Mouse (Mus musculus): ENCODE data around the gene Pabpc4. TPM values are rescaled to one million over a fixed set of nuclear protein-coding genes. Genes with fewer than 3 reads are reported as not detected.
A peak's percentile ranks its signal among the peaks of the same experiment; 100 is the strongest.

The Pabpc4 gene
- 28.3 and 31.7 TPM in 2 replicates for polyA plus RNA-seq (2015; fragmentation: Nextera tagmentation; extraction: Ambion mirVana)

DNA sequence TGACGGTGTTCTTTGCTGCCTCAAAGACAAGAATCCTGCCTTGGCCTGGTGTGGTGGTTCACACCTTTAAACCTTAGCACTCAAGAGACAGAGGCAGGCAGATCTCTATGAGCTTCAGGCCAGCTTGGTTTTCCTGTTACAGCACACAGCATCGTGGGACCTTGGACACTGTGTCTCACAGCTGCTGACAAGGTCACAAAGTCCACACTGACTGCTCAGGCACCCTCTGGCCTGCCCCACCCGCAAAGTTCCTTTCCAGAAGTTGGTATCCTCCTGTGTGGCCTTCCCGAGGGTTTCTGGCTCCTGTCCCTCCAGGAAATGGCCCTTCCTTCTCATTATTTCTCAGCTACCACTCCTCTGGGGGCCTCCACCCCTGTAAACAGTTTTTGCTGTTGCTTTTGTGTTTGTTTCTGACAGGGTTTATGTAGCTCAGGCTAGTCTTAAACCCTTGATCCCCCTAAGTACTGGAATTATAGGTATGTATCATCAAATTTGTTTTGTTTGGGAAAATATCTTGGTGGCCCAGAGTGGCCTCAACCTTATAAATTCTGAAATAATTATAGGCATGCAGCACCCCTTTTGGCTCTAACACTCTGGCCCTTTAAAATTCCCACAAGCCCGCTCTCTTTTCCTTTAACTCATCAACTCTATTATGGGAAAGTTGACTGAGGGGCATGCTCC, at the start of gene Pabpc4:
Pabpc4 (plus strand) TSS at position 631 of the 681 bp plus-strand sequence.
- Histone ChIP-seq H3K9me3 (replicated peaks) (no peaks in the 10 kb centered on the region), H3K27me3 (replicated peaks) (no peaks in the 10 kb centered on the region; the same call in 1 of the 2 replicates), H3K4me1 (0 out of 2 replicates have a peak, but pooled peaks cover 2% of the 10 kb centered on the region), H3K4me3 (replicated peaks) (no peak within 1 kb of the TSS), H3K27ac (replicated peaks) (no peak within 1 kb of the TSS), H3K9ac (replicated peaks) (no peak within 1 kb of the TSS), H3K4me2 (no peak within 1 kb of the TSS), H3K36me3 (no peaks in the 10 kb centered on the region)
- 75% methylated on average over 5 of the region's 5 CpGs for WGBS
- ATAC-seq (ENCODE audit: low FRiP score): no peak

DNA sequence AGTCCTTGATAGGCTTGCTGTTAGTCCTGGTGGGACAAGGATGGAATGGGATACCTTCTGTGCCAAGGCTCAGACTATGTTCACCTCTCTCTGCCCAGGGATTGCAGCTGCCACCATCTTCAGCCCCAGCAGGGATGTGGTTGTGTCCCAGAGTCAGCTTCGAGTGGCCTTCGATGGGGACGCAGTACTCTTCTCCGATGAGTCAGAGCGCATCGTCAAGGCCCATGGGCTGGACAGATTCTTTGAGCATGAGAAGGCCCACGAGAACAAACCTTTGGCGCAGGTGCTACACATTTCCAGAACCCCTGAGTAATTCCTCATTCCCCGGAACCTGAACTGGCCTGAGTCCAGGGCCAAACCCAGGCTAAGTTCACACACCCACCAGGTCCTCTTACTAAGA, 48.2 kb upstream of the Pabpc4 start:
- ATAC-seq (ENCODE audit: low FRiP score): no peak
- no peak overlapping the region for H3K4me2 ChIP-seq
- no peaks in the 10 kb centered on the region for H3K9me3 ChIP-seq (replicated peaks)
- WGBS: 96% methylated on average over 9 of the region's 9 CpGs
- 0 out of 2 replicates have a peak, but pooled peaks cover 3% of the 10 kb centered on the region for H3K4me1 ChIP-seq
- no peak overlapping the region for H3K27ac ChIP-seq (replicated peaks)
- no peak overlapping the region for H3K4me3 ChIP-seq (replicated peaks)
- no peaks in the 10 kb centered on the region for H3K36me3 ChIP-seq
- 0 out of 2 replicates have a peak, but pooled peaks cover 7% of the 10 kb centered on the region for H3K27me3 ChIP-seq (replicated peaks)
- no peak overlapping the region for H3K9ac ChIP-seq (replicated peaks)

DNA sequence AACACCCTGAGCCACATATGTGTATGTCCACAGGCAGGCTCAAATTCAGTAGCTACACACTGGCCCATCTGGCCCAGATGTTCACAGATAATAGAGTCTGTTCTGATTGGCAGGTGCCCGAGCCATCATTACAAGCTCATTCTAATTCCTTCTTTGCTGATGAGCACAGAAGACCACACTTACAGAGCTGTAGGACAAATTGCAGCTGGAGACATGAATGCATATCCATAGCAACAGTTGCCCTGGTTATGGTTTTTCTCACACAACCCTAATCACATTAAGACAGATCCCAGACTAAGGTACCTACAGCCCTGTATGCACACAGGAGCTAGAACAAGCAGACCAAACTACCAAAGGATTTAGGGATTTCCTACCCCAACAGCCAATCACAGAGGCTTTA, 46.8 kb upstream of the Pabpc4 start:
- Histone ChIP-seq H3K9ac (replicated peaks) (no peak overlapping the region), H3K36me3 (no peaks in the 10 kb centered on the region), H3K4me2 (no peak overlapping the region), H3K4me1 (0 out of 2 replicates have a peak, but pooled peaks cover 3% of the 10 kb centered on the region), H3K4me3 (replicated peaks) (no peak overlapping the region), H3K9me3 (replicated peaks) (no peaks in the 10 kb centered on the region), H3K27me3 (replicated peaks) (0 out of 2 replicates have a peak, but pooled peaks cover 7% of the 10 kb centered on the region), H3K27ac (replicated peaks) (no peak overlapping the region)
- WGBS: 58% methylated on average over 1 of the region's 1 CpGs
- ATAC-seq (ENCODE audit: low FRiP score): no peak

DNA sequence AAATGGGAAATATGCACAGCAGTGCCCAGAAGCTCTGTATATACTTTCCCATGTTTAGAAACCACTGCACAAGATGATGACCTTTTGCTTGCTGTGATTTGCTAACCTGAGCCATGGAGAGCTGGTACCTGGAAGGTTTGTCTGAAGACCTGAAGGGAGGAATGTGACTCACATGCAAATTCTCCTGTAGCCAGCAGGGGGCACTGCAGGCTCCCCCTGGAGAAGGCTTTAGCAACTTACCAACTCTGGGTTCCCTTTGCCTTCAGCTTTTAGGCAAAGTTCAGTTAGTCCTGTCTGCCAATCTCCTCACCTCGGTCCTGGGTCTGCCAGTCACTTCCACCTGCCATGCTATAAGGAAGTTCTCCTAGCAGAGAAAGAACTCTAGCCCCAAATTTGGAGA, 45.4 kb upstream of the Pabpc4 start:
- Histone ChIP-seq H3K4me3 (replicated peaks) (no peak overlapping the region), H3K27ac (replicated peaks) (no peak overlapping the region), H3K27me3 (replicated peaks) (0 out of 2 replicates have a peak, but pooled peaks cover 7% of the 10 kb centered on the region), H3K4me2 (no peak overlapping the region), H3K9me3 (replicated peaks) (no peaks in the 10 kb centered on the region), H3K4me1 (0 out of 2 replicates have a peak, but pooled peaks cover 3% of the 10 kb centered on the region), H3K36me3 (no peaks in the 10 kb centered on the region), H3K9ac (replicated peaks) (no peak overlapping the region)
- no peak for ATAC-seq (ENCODE audit: low FRiP score)
- 18% methylated on average over 1 of the region's 1 CpGs for WGBS

DNA sequence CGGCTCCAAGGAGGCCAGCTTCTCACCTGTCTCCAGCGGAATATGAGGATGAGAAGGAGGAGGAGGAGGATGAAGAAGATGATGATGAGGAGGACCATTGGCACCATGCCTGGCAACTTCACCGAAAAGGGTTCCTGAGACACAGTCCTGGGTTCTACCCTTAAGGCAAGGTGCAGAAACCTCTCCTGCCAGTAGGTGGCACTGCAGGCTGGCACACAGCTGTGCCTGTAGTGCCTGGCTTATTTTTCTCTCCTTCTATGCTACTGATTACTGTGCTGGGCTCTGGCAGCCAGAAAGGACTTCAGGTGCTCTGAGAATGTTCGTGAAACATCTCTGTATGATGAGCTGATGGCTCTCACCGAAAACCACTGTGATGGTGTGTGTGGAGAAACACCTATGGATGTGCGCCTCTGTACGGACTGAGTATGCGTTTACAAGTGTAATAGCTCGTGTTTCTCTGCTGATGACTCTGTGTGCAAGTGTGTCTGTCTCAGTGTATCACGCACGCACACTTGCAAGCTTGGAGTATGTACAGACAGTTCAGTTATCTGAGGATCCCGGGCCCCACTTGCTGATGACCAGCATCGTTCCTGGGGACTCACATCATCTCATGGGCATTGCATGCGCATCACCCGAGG, 42.3 kb upstream of the Pabpc4 start:
- 74% methylated on average over 15 of the region's 15 CpGs for WGBS
- H3K27ac ChIP-seq (replicated peaks): no peak overlapping the region
- no peak overlapping the region for H3K4me2 ChIP-seq
- 0 out of 2 replicates have a peak, but pooled peaks cover 3% of the 10 kb centered on the region for H3K4me1 ChIP-seq
- no peak overlapping the region for H3K4me3 ChIP-seq (replicated peaks)
- no peaks in the 10 kb centered on the region for H3K9me3 ChIP-seq (replicated peaks)
- H3K36me3 ChIP-seq: no peaks in the 10 kb centered on the region
- no peak overlapping the region for H3K9ac ChIP-seq (replicated peaks)
- H3K27me3 ChIP-seq (replicated peaks): 0 out of 2 replicates have a peak, but pooled peaks cover 7% of the 10 kb centered on the region
- ATAC-seq (ENCODE audit: low FRiP score): peak; percentile 91

DNA sequence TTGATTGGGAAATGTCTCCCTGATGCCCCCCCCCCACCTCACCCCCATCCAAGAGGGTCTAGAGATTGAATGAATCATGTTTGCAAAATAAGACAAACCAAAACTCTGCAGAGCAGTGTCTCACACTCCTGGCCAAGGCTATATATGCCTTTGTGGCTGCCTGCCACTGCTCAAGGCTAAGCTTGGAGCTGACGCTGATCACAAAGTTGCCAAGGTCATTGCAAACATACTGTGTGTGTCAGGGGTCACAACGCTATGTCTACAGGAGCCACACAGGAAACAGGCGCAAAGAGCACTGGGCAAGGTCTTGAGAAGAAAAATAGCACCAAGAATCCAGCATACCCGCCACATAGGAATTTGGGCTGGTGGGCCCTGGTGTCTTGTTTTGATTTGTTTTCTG, 41.5 kb upstream of the Pabpc4 start:
- H3K27me3 ChIP-seq (replicated peaks): 0 out of 2 replicates have a peak, but pooled peaks cover 7% of the 10 kb centered on the region
- 85% methylated on average over 4 of the region's 4 CpGs for WGBS

DNA sequence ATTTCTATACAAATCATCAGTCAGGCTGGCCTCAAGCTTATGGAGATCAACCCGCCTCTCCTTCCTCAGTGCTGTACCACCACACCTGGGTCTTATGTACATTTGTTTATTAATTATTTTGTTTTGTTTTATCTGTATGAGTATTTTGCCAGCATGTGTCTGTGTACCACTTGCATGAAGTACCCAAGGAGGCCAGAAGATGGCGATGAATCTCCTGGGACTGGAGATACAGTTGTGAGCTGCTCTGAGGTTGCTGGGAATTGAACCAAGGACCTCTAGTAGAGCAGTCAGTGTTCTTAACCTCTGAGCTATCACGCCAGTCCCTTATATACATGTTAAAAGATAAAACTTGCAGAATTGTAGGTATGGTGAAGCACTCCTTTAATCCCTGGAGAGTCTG, 38.8 kb upstream of the Pabpc4 start:
- H3K36me3 ChIP-seq: no peaks in the 10 kb centered on the region
- H3K27me3 ChIP-seq (replicated peaks): 0 out of 2 replicates have a peak, but pooled peaks cover 3% of the 10 kb centered on the region
- H3K9me3 ChIP-seq (replicated peaks): no peaks in the 10 kb centered on the region
- no peak overlapping the region for H3K9ac ChIP-seq (replicated peaks)
- 50% methylated on average over 3 of the region's 3 CpGs for WGBS
- H3K27ac ChIP-seq (replicated peaks): no peak overlapping the region
- ATAC-seq (ENCODE audit: low FRiP score): no peak
- peaks cover 11% of the 10 kb centered on the region; the same call in 1 of the 2 replicates for H3K4me1 ChIP-seq
- H3K4me2 ChIP-seq: no peak overlapping the region
- no peak overlapping the region for H3K4me3 ChIP-seq (replicated peaks)

More for the DNA sequence above, 41.5 kb upstream of the Pabpc4 start:
- Histone ChIP-seq H3K9me3 (replicated peaks) (no peaks in the 10 kb centered on the region), H3K4me3 (replicated peaks) (no peak overlapping the region), H3K36me3 (no peaks in the 10 kb centered on the region), H3K27ac (replicated peaks) (no peak overlapping the region), H3K4me1 (no peaks in the 10 kb centered on the region), H3K9ac (replicated peaks) (no peak overlapping the region), H3K4me2 (no peak overlapping the region)
- ATAC-seq (ENCODE audit: low FRiP score): no peak

DNA sequence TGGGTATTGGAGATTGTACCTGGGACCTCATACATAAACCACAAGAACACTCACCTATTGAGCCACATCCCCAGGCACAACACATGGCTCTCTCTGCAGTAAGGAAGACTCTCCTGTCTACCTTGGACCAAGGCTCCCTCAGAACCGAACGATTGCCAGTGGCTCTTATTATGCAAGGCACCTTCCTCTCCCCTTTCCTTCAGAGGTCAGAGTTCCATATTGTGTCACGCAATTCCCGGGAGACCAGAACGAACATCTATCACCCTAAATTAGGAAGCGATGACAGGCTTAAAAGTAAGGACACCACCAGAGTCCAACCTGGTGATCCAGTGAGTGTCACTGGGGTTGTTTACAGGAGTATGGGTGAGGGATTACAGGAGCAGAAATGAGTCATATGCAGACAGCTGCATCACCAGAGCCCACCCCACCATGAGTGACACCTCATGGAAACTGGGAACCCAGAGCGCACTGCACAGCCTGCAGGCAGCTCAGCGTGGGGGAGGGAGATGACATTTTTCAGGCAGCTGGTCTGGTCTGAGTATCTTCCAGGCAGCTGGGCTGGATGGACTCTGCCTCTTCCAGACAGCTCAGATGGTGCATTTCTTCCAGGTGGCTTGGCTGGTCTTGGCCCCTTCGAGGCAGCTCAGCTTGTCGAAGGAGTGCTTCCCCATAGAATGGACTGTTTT, 36.3 kb upstream of the Pabpc4 start:
- H3K36me3 ChIP-seq: no peaks in the 10 kb centered on the region
- H3K9ac ChIP-seq (replicated peaks): no peak overlapping the region
- H3K4me1 ChIP-seq: peaks cover 11% of the 10 kb centered on the region; the same call in 1 of the 2 replicates
- no peak overlapping the region for H3K4me2 ChIP-seq
- H3K27ac ChIP-seq (replicated peaks): no peak overlapping the region
- no peaks in the 10 kb centered on the region; the same call in 1 of the 2 replicates for H3K27me3 ChIP-seq (replicated peaks)
- H3K9me3 ChIP-seq (replicated peaks): no peaks in the 10 kb centered on the region
- no peak overlapping the region for H3K4me3 ChIP-seq (replicated peaks)
- 69% methylated on average over 10 of the region's 10 CpGs for WGBS
- no peak for ATAC-seq (ENCODE audit: low FRiP score)

DNA sequence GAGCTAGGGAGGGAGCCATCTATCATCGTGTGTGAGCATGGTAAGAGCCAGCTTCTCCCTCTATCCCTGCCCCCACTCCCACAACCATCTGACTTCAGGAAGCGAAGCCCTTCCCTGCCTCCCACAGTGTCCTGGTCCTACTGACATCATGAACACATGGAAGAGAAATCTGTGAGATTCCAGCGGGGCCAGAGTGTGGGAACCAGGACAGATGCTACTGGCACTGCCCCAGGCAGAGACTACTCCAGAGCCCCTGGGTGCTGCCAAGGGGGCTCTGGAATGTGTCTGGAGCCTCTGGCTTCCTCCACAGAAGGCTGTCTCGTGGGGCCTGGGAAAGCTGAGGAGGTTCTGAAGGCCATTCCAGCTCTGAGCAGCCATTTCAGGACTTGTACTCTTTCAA, 34.4 kb upstream of the Pabpc4 start:
- H3K27ac ChIP-seq (replicated peaks): 0 out of 2 replicates have a peak overlapping the region, but pooled peaks have one; percentile 4
- H3K4me1 ChIP-seq: peaks cover 11% of the 10 kb centered on the region; the same call in 1 of the 2 replicates
- no peak overlapping the region for H3K4me3 ChIP-seq (replicated peaks)
- no peak overlapping the region for H3K4me2 ChIP-seq
- H3K9me3 ChIP-seq (replicated peaks): no peaks in the 10 kb centered on the region
- H3K9ac ChIP-seq (replicated peaks): no peak overlapping the region
- peaks cover 7% of the 10 kb centered on the region for H3K27me3 ChIP-seq (replicated peaks)
- no peak for ATAC-seq (ENCODE audit: low FRiP score)
- WGBS: 52% methylated on average over 4 of the region's 4 CpGs
- no peaks in the 10 kb centered on the region for H3K36me3 ChIP-seq

DNA sequence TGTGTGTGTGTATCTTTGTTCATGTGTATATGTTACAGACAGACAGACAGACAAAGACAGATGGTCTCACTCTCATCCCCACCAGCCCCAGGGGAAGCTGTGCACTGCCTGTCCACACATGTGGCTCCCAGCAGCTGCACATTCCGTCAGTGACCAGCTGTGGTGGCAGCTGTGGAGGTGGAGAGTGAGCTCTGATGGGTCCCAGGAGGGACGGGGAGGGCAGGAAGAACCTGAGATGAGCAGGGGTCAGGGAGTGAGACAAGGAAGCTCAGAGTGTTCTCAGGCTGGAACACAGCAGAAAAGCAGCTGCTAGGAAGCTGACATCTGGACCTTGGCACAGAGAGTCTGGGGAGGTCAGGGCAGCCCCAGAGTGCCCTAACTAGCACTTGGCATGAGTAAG, 33.9 kb upstream of the Pabpc4 start:
- H3K9me3 ChIP-seq (replicated peaks): no peaks in the 10 kb centered on the region
- H3K4me1 ChIP-seq: peaks cover 11% of the 10 kb centered on the region
- 0 out of 2 replicates have a peak overlapping the region, but pooled peaks have one; percentile 4 for H3K27ac ChIP-seq (replicated peaks)
- H3K9ac ChIP-seq (replicated peaks): no peak overlapping the region
- H3K4me2 ChIP-seq: no peak overlapping the region
- H3K36me3 ChIP-seq: no peaks in the 10 kb centered on the region
- WGBS: 46% methylated on average over 2 of the region's 2 CpGs
- H3K27me3 ChIP-seq (replicated peaks): peaks cover 12% of the 10 kb centered on the region
- H3K4me3 ChIP-seq (replicated peaks): no peak overlapping the region
- no peak for ATAC-seq (ENCODE audit: low FRiP score)

DNA sequence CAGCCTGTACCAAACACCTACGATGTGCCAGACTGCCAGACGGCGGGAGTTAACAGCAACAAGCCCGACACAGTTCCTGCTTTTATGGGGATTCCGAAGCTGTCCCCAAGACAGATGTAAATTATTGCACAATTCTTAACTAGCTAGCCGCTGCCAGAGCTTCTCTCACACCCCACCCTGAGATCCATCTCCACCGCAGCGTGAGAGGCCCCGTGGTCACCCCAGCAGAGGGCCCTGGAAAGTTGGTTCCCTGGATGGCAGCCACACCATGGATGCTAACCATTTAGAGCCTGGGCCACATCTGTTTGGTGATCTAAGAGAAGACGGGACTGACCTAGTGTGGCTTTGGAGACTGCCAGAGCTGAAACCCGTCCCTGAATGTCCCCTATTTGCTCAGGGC, 33.0 kb upstream of the Pabpc4 start:
- H3K36me3 ChIP-seq: no peaks in the 10 kb centered on the region
- H3K9ac ChIP-seq (replicated peaks): no peak overlapping the region
- no peak overlapping the region for H3K4me2 ChIP-seq
- H3K27me3 ChIP-seq (replicated peaks): peaks cover 21% of the 10 kb centered on the region
- no peak overlapping the region for H3K27ac ChIP-seq (replicated peaks)
- H3K4me1 ChIP-seq: peaks cover 18% of the 10 kb centered on the region
- 60% methylated on average over 11 of the region's 11 CpGs for WGBS
- H3K9me3 ChIP-seq (replicated peaks): no peaks in the 10 kb centered on the region
- no peak for ATAC-seq (ENCODE audit: low FRiP score)
- H3K4me3 ChIP-seq (replicated peaks): no peak overlapping the region

Data from neural tube, embryonic 15.5 days (tissue).